Mouse (Mus musculus): Measurements from ENCODE around the gene Ptges2.

- TF ChIP-seq CTCF (IDR thresholded peaks at IDR 0.05; ENCODE audit: control insufficient read depth, insufficient read depth, insufficient read length) = no peak
- TF ChIP-seq MAX (IDR thresholded peaks at IDR 0.05) = no peak
- no peak for TF ChIP-seq MYOG (IDR thresholded peaks at IDR 0.05; ENCODE audit: control insufficient read depth, extremely low read depth, insufficient read length)
- no peak for TF ChIP-seq FOSL1 (IDR thresholded peaks at IDR 0.05; ENCODE audit: insufficient read depth, low read length, poor library complexity, severe bottlenecking)
- TF ChIP-seq MYOD1 (IDR thresholded peaks at IDR 0.05; ENCODE audit: control insufficient read depth, insufficient read length, low read depth) = no peak
- TF ChIP-seq USF1 (IDR thresholded peaks at IDR 0.05; ENCODE audit: low read depth) = no peak
Measured at GRCm38 (mm10) chr2:32448480-32448879, 52.8 kb downstream of the Ptges2 start.
